Mouse (Mus musculus): ENCODE data around the gene Fndc3b.

Fndc3b gene

DNA sequence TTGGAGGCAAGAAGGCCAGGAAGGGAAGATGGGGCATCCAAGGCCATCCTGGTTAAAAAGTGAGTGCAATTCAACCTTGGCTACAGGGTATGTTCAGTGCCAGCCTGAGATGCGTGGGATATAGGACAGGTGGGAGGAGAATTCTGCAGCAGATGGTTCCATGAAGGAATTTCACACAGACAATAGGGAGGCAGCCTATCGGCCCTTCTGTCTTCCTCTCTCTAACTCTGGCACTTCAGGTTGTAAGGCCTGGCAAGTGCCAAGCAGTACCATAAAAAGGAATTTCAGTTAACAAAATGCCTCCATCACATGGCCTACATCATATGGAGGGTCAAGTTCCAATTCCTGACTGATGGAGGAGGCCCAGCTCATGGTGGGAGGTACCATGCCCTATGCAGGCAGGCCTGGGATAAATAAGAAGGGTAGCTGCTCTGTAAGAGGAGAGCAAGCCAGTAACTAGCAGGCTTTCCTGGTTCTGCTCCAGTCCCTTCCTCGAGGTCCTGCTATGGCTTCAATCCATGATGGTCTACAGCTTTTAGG lies 155.6 kb downstream of the Fndc3b start:
- DNase-seq (ENCODE audit: low spot score) = no peak

- DNase-seq (ENCODE audit: low spot score) = no peak
Observed at GRCm38 (mm10) chr3:27554325-27554724, 156.8 kb downstream of the Fndc3b start.

DNA sequence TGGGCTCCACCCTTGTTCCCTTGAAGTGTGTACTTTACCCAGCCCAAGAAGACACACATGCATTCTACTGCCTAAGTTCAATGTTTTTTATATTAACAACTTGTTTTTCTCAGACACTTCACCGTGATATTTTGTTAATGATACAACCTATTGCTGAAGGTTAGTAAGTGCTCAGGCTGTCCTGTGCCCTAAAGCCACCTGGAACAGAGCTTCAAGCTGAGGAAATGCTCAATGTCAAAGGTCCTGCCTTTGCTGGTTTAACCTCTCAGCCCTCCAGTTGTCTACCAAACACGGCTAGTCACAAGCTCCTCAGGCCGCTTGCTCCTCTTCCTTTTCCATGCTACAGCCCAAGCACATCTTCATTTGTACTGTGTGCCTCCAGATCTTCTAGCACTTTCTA lies 157.3 kb downstream of the Fndc3b start:
- no peak for DNase-seq (ENCODE audit: low spot score)

GRCm38 (mm10) chr3:27551005-27551404 lies 160.1 kb downstream of the Fndc3b start:
- no peak for DNase-seq (ENCODE audit: low spot score)

GRCm38 (mm10) chr3:27550409-27550808 lies 160.7 kb downstream of the Fndc3b start:
- no peak for DNase-seq (ENCODE audit: low spot score)

GRCm38 (mm10) chr3:27545651-27546050 lies 165.5 kb downstream of the Fndc3b start:
- DNase-seq (ENCODE audit: low spot score) = no peak

DNA sequence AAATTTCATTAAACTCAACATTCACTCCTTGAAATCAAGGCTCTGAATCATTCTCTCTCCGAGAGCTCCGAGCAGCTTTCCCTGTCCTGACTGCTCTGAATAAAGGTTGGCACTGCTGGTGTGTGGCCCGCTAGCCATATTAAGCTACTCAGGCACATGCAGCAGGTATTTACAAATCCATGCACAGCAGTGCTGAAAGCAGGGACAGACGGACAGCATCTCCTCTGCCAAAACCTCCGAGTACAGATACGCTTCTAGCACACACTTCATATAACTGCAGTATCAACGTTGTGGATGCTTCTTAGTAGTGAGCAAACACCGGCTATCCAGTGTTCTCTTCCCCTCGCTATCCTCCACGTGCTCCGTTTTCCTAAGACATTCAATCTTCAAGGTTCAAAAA lies 167.0 kb downstream of the Fndc3b start:
- DNase-seq (ENCODE audit: low spot score) = no peak

DNA sequence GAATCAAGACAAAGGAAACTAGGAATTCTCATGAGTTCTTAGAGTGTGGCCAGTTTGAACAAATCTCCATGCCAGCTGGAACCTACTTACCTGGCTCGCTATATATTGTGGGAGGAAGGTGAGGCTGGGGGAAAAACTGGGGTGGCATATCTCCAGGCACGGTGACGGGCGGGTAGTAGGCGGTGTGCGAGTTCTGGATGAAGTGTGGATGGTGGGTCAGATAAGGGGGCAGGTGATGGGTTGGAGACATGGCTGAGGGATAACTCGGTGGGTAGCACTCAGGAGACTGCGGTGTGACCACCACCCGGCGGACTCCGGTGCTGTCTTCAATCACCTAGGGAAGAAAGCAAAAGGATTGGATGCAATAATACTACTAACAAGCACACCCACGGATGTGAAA lies 169.3 kb downstream of the Fndc3b start:
- DNase-seq (ENCODE audit: low spot score) = no peak

- DNase-seq (ENCODE audit: low spot score) = no peak
Observed at GRCm38 (mm10) chr3:27541181-27541580, 169.9 kb downstream of the Fndc3b start.

DNA sequence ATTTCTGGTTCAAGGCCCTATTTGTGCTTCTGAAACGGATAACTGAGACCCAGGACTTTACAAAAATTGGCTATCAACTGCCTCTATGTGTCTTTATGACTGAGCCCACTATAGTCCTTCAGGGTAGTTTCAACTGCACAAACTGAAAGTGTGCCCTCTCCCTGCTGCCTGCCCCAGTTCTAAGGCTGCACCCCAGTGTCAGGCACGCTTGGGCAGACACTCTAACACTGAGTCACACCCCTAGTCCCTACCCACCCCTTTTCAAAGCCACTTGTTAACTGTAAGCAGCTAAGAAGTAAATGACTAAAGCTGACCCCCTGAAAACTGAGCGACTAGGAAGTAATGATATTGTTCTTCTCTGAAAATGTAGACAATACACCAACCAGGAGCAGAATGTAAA lies 176.9 kb downstream of the Fndc3b start:
- DNase-seq (ENCODE audit: low spot score) = no peak

DNA sequence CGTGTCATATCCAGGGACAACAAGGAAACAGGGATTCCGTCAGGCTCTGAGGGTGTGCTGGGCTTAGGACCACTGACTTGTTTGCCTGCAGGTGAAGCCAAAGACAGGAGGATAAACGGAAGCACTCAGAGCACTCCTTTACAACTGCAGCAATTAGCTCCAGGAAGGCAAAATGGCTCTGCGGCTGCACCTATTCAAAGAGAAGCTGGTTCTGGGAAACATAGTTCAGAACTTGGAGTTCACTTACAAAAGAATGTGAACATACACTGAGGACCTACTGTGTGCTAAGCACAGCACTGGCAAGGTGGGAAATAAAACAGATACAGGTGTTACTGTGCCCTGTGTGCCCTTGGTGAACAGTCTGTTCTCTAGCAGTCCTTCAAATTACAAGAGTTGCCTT lies 177.4 kb downstream of the Fndc3b start:
- no peak for DNase-seq (ENCODE audit: low spot score)

GRCm38 (mm10) chr3:27531993-27532392 lies 179.1 kb downstream of the Fndc3b start:
- no peak for DNase-seq (ENCODE audit: low spot score)

DNA sequence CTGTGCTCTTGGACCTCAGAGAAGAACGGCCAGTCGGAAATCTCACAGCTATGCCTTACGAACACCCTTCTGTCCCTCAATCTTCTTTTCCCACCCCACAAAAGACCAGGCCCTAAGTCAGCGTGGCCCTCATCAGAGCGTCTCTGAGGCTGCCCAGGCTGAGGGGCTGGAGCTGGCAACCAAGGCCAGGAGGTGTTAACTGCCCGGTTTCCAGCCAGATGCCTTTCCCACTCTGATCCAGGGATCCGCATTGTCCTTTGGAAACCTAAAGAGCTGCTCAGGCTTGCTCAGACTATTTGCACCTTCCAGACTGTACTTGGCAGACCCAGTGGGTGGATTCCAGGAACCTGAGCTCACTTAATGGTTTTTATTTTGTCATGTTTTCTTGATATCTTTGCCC lies 180.7 kb downstream of the Fndc3b start:
- DNase-seq (ENCODE audit: low spot score) = no peak

- DNase-seq (ENCODE audit: low spot score) = no peak
Observed at GRCm38 (mm10) chr3:27529221-27530051, 181.7 kb downstream of the Fndc3b start.

- no peak for DNase-seq (ENCODE audit: low spot score)
Observed at GRCm38 (mm10) chr3:27526991-27527390, 184.1 kb downstream of the Fndc3b start.

GRCm38 (mm10) chr3:27523176-27523936 lies 187.8 kb downstream of the Fndc3b start:
- DNase-seq (ENCODE audit: low spot score) = no peak

DNA sequence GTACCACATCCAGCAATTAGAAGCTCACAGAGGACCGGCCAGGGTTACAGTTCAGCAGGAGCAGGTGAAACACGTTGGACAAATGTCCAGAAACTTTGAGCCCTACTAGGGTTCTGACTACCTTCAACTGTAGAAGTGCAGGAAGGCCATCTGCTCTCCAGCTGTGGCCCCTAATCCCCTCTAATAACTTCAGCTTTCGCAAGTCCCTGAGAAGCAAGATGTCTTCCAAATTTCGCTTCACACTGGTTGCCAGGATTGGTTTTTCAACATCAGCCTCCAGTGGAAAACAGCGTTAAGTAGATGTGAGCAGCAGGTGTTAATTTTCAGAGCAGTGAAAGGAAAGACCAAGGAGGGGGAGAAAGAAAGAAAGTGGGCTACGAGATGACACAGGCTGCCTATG lies 190.7 kb downstream of the Fndc3b start:
- no peak for DNase-seq (ENCODE audit: low spot score)

- DNase-seq (ENCODE audit: low spot score) = no peak
Observed at GRCm38 (mm10) chr3:27519481-27519880, 191.6 kb downstream of the Fndc3b start.

- no peak for DNase-seq (ENCODE audit: low spot score)
Observed at GRCm38 (mm10) chr3:27518935-27519334, 192.2 kb downstream of the Fndc3b start.

DNA sequence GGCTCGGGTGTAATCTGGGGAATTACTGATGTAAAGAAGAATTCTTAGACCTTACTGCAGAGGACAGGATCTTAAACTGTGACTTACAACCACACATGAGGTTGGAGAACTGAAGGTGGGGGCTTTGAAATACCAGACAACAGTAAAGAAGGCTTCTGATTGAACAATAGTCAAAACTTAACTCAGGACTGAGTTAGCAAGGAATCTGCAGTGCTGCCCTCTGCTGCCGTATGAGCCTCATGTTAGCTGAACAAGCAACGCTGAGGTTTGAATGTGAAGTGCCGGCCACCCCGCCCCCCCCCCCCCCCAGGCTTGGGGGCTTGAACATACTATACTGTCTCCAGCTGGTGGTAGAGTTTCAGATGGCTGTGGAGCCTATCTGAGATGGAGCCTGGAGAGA lies 194.6 kb downstream of the Fndc3b start:
- no peak for DNase-seq (ENCODE audit: low spot score)

GRCm38 (mm10) chr3:27511765-27512164 lies 199.3 kb downstream of the Fndc3b start:
- DNase-seq (ENCODE audit: low spot score) = no peak

DNA sequence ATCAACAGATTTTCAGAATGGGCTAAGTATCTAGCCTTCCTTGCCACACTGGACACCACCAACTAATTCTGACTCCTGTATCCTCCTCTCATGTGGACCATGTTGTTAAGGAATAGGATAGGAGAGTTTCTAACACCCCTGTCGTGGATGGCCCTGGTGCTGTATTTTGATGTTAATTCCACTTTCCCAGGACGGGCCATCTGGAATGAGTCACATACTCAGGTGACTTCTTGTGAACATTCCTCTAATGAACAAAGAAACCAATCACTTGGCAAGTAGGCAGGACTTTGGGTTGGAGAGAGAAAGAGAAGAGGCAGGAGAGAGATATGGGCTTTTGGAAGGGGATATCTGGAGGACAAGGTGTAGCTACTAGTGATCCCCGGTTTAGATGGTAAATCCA lies 204.2 kb downstream of the Fndc3b start:
- no peak for DNase-seq (ENCODE audit: low spot score)

DNA sequence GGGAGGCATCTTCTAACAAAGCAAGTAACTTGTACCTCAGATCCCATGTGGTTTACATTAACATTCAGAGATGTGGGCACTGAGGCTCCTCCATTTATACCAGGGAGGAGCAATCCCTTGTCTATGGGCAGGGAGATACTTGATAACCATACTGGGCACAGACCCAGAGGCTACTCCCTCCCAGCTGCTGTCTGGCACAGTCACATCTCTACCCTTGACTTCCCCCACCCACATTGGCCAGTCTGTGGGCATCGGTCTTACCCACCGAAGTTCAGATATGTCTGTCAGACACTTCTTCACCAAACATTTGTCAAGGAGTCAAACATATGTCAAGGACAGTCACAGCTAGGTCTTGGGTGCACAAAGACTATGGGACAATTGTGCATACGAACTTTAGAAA lies 205.5 kb downstream of the Fndc3b start:
- DNase-seq (ENCODE audit: low spot score) = no peak

Measured in urinary bladder, postnatal 25 days (tissue).